ENCODE assay signal across 25 mouse cellular contexts in genomic region chr16:30724591-30724990, GRCm38 (mm10).
DNase-seq lines count a peak whose midpoint lies in the region; ATAC-seq and TF ChIP-seq lines count a peak whose summit lies in the region.
"Had no signal": no experiment of that assay in that cellular context is flagged by ENCODE, and none has a peak within 500 bp of the region (broad histone marks: within the 10 kb centered on the region; RNA-seq: fewer than 3 reads in every experiment).

No protein-coding gene starts in this region.

- peaks cover 2% of the 10 kb centered on the region; the same call in 1 of the 2 replicates for H3K4me1 ChIP-seq in heart, adult 2 months (ENCODE audit: control insufficient read depth, insufficient read depth, low read length)
- H3K4me1 ChIP-seq in embryonic facial prominence, embryonic 10.5 days: peaks cover 25% of the 10 kb centered on the region
- no peaks in the 10 kb centered on the region for H3K4me1 ChIP-seq in midbrain, embryonic 13.5 days (replicated peaks)
- H3K4me1 ChIP-seq: hindbrain, embryonic 15.5 days; intestine, embryonic 15.5 days; stomach, embryonic 15.5 days had no signal

- H3K9ac ChIP-seq in heart, adult 2 months (ENCODE audit: low read depth, low read length): no peak overlapping the region
- no peak overlapping the region for H3K9ac ChIP-seq in midbrain, embryonic 13.5 days (replicated peaks)
- H3K9ac ChIP-seq: heart, embryonic 15.5 days; hindbrain, embryonic 15.5 days; intestine, embryonic 15.5 days; stomach, embryonic 15.5 days had no signal

- no peak overlapping the region for H3K4me3 ChIP-seq in heart, adult 2 months
- no peak overlapping the region for H3K4me3 ChIP-seq in embryonic facial prominence, embryonic 10.5 days
- H3K4me3 ChIP-seq in midbrain, embryonic 13.5 days (replicated peaks): no peak overlapping the region
- H3K4me3 ChIP-seq: heart, embryonic 15.5 days; hindbrain, embryonic 15.5 days; intestine, embryonic 15.5 days; layer of hippocampus, adult 2 months; stomach, embryonic 15.5 days had no signal

- intact Hi-C loops in heart, adult 2 months (cut with DNase I): no loop called here

- TF ChIP-seq POLR2A in heart, adult 2 months (IDR thresholded peaks at IDR 0.05; ENCODE audit: insufficient read depth, low read depth, low read length): no peak

- ATAC-seq in midbrain, embryonic 13.5 days: no peak
- ATAC-seq: activated CD4-positive, CD25-positive, alpha-beta regulatory T cell, adult 4 months; forebrain, embryonic 14.5 days; intestine, embryonic 15.5 days had no signal

- no peaks in the 10 kb centered on the region for H3K9me3 ChIP-seq in embryonic facial prominence, embryonic 10.5 days
- H3K9me3 ChIP-seq in midbrain, embryonic 13.5 days: no peaks in the 10 kb centered on the region
- H3K9me3 ChIP-seq: heart, embryonic 15.5 days; hindbrain, embryonic 15.5 days; intestine, embryonic 15.5 days; stomach, embryonic 15.5 days had no signal

- no peak for DNase-seq in heart, adult 2 months
- DNase-seq in heart, postnatal 4 days: no peak
- peak; percentile 64 for DNase-seq in embryonic facial prominence, embryonic 10.5 days (ENCODE audit: low spot score)
- peak; percentile 51 for DNase-seq in forelimb bud, embryonic 11.5 days (ENCODE audit: low read depth, low spot score)
- no peak for DNase-seq in cerebellum, adult 18-20 months
- DNase-seq in cerebellum, adult 9-11 months: no peak
- DNase-seq: adrenal gland, postnatal 10 days; B cell, adult 2 months; cerebellum, adult 9-10 months; gastrocnemius, postnatal 36 days; heart, postnatal 36 days; kidney, adult 9 months; kidney, postnatal 14 days; layer of hippocampus, postnatal 36 days; lung, postnatal 4 days; right cerebral cortex, adult 18-20 months; thymus, postnatal 25 days had no signal

- TF ChIP-seq CTCF in heart, adult 2 months (IDR thresholded peaks at IDR 0.05): 0 out of 2 replicates have a peak, but pooled peaks have one; percentile 19

- no peak overlapping the region for H3K4me2 ChIP-seq in midbrain, embryonic 13.5 days (replicated peaks)
- H3K4me2 ChIP-seq: heart, embryonic 15.5 days; hindbrain, embryonic 15.5 days; intestine, embryonic 15.5 days; stomach, embryonic 15.5 days had no signal

- no peaks in the 10 kb centered on the region for H3K79me2 ChIP-seq in heart, adult 2 months (replicated peaks; ENCODE audit: control insufficient read depth, insufficient read depth, low read length)

- no peak for TF ChIP-seq EP300 in heart, adult 2 months (IDR thresholded peaks at IDR 0.05; ENCODE audit: insufficient read depth, low read depth, low read length)

- WGBS in heart, adult 2 months: 96% methylated on average over 1 of the region's 1 CpGs
- 42% methylated on average over 1 of the region's 1 CpGs for WGBS in embryonic facial prominence, embryonic 10.5 days
- WGBS in midbrain, embryonic 13.5 days: 94% methylated on average over 1 of the region's 1 CpGs

- H3K27ac ChIP-seq in heart, adult 2 months: no peak overlapping the region
- peak overlapping the region; percentile 64; the same call in 1 of the 2 replicates for H3K27ac ChIP-seq in embryonic facial prominence, embryonic 10.5 days (replicated peaks)
- H3K27ac ChIP-seq in midbrain, embryonic 13.5 days: no peak overlapping the region
- H3K27ac ChIP-seq: heart, embryonic 15.5 days; hindbrain, embryonic 15.5 days; intestine, embryonic 15.5 days; layer of hippocampus, adult 2 months; stomach, embryonic 15.5 days had no signal

- no peaks in the 10 kb centered on the region for H3K36me3 ChIP-seq in heart, adult 2 months (ENCODE audit: control insufficient read depth, insufficient read depth, low read length)
- H3K36me3 ChIP-seq in embryonic facial prominence, embryonic 10.5 days (replicated peaks): no peaks in the 10 kb centered on the region
- H3K36me3 ChIP-seq in midbrain, embryonic 13.5 days: no peaks in the 10 kb centered on the region
- H3K36me3 ChIP-seq: heart, embryonic 15.5 days; hindbrain, embryonic 15.5 days; intestine, embryonic 15.5 days; stomach, embryonic 15.5 days had no signal

- no peaks in the 10 kb centered on the region for H3K27me3 ChIP-seq in heart, adult 2 months (ENCODE audit: control insufficient read depth, insufficient read depth, low read length)
- no peaks in the 10 kb centered on the region for H3K27me3 ChIP-seq in embryonic facial prominence, embryonic 10.5 days (replicated peaks; ENCODE audit: low read depth, poor library complexity, severe bottlenecking)
- no peaks in the 10 kb centered on the region for H3K27me3 ChIP-seq in midbrain, embryonic 13.5 days
- H3K27me3 ChIP-seq: heart, embryonic 15.5 days; hindbrain, embryonic 15.5 days; intestine, embryonic 15.5 days; stomach, embryonic 15.5 days had no signal

Comparison
In these comparisons a context has a peak if more than half of its experiments do, and no peak if none do; other contexts are left out.
1. DNase-seq: peak in embryonic facial prominence, embryonic 10.5 days (single experiment) and forelimb bud, embryonic 11.5 days (single experiment); none in heart, adult 2 months (0 of 2), heart, postnatal 4 days (single experiment), cerebellum, adult 18-20 months (0 of 2) and cerebellum, adult 9-11 months (single experiment).